Mouse (Mus musculus) lung, embryonic 15.5 days (tissue): ENCODE measurements around the gene Tex22. TPM values are rescaled to one million over a fixed set of nuclear protein-coding genes. Genes with fewer than 3 reads are reported as not detected.

ENCODE experiments used
- ATAC-seq: fragments of 200-750 bp; cut with Nextera tagmentation; 2 replicates; pipeline ENCODE4 v1.8.0; 2017; ENCODE audit warnings: moderate number of reproducible peaks, borderline replicate concordance; ENCODE audit not compliant: low FRiP score, low TSS enrichment; ENCODE audit errors: extremely low read depth
- H3K27ac ChIP-seq: fragments of 300-500 bp; sonication (generic); 2 replicates; pipeline ENCODE4 v1.5.1; 2015; ENCODE audit warnings: moderate library complexity, mild to moderate bottlenecking, inconsistent platforms
- H3K27me3 ChIP-seq: fragments of 300-500 bp; sonication (generic); 2 replicates; pipeline ENCODE4 v1.6.1; 2015; ENCODE audit warnings: inconsistent platforms
- H3K36me3 ChIP-seq: fragments of 300-500 bp; sonication (generic); 2 replicates; pipeline ENCODE4 v1.6.1; 2015; ENCODE audit warnings: inconsistent platforms
- H3K4me1 ChIP-seq: fragments of 300-500 bp; sonication (generic); 2 replicates; pipeline ENCODE4 v1.6.1; 2015; ENCODE audit warnings: inconsistent platforms
- H3K4me2 ChIP-seq: fragments of 300-500 bp; sonication (generic); 2 replicates; pipeline ENCODE4 v1.6.1; 2015; ENCODE audit warnings: inconsistent platforms, mild to moderate bottlenecking, moderate library complexity
- H3K4me3 ChIP-seq: fragments of 300-500 bp; sonication (generic); 2 replicates; pipeline ENCODE4 v1.5.1; 2015; ENCODE audit warnings: mild to moderate bottlenecking, inconsistent platforms
- H3K9ac ChIP-seq: fragments of 300-500 bp; sonication (generic); 2 replicates; pipeline ENCODE4 v1.6.1; 2015; ENCODE audit warnings: inconsistent platforms
- H3K9me3 ChIP-seq: fragments of 300-500 bp; sonication (generic); 2 replicates; pipeline ENCODE4 v1.6.1; 2016; ENCODE audit warnings: inconsistent platforms
- WGBS: fragments of 180-500 bp; shearing (Covaris S2); methylation state at CpG from one replicate; pipeline ENCODE4 v1.1.7; 2015; 5-methylcytosine and 5-hydroxymethylcytosine counted together
- polyA plus RNA-seq: library from polyadenylated mRNA; unstranded; fragments of >200 nt; fragmentation: Nextera tagmentation; extraction: Ambion mirVana; gene quantifications from 2 replicates; pipeline ENCODE4 v1.2.1, GENCODE M21; 2015

The Tex22 gene
- polyA plus RNA-seq, 1 experiment from 2014 or later = not detected

GRCm38 (mm10) chr12:113062201-113062600 is 12.1 kb upstream of the Tex22 start:
- ATAC-seq = no peak
- peaks cover 43% of the 10 kb centered on the region for H3K36me3 ChIP-seq

GRCm38 (mm10) chr12:113063700-113064099 is 10.6 kb upstream of the Tex22 start:
- H3K4me3 ChIP-seq = no peak overlapping the region
- H3K9me3 ChIP-seq = no peaks in the 10 kb centered on the region
- no peak overlapping the region for H3K27ac ChIP-seq
- H3K36me3 ChIP-seq = peaks cover 42% of the 10 kb centered on the region
- ATAC-seq = no peak
- H3K4me2 ChIP-seq = no peak overlapping the region
- no peaks in the 10 kb centered on the region for H3K27me3 ChIP-seq
- H3K4me1 ChIP-seq = no peaks in the 10 kb centered on the region
- WGBS = 83% methylated on average over 7 of the region's 7 CpGs
- no peak overlapping the region for H3K9ac ChIP-seq

More at GRCm38 (mm10) chr12:113062201-113062600, 12.1 kb upstream of the Tex22 start:
- Histone ChIP-seq H3K4me2 (no peak overlapping the region), H3K27me3 (no peaks in the 10 kb centered on the region), H3K9me3 (no peaks in the 10 kb centered on the region), H3K9ac (no peak overlapping the region), H3K4me1 (no peaks in the 10 kb centered on the region), H3K4me3 (no peak overlapping the region), H3K27ac (no peak overlapping the region)
- 82% methylated on average over 10 of the region's 10 CpGs for WGBS

- peaks cover 30% of the 10 kb centered on the region for H3K36me3 ChIP-seq
- H3K9me3 ChIP-seq = no peaks in the 10 kb centered on the region
- H3K9ac ChIP-seq = no peak overlapping the region
- no peak overlapping the region for H3K4me2 ChIP-seq
- H3K27me3 ChIP-seq = no peaks in the 10 kb centered on the region
- no peaks in the 10 kb centered on the region for H3K4me1 ChIP-seq
- H3K4me3 ChIP-seq = no peak overlapping the region
- no peak for ATAC-seq
- H3K27ac ChIP-seq = no peak overlapping the region
- WGBS = 81% methylated on average over 7 of the region's 7 CpGs
These were observed 6.3 kb upstream of the Tex22 start for GRCm38 (mm10) chr12:113068002-113068401.

GRCm38 (mm10) chr12:113069389-113069788 is 4.9 kb upstream of the Tex22 start:
- Histone ChIP-seq H3K4me2 (no peak overlapping the region), H3K36me3 (peaks cover 24% of the 10 kb centered on the region), H3K27ac (no peak overlapping the region), H3K9me3 (no peaks in the 10 kb centered on the region), H3K4me3 (no peak overlapping the region), H3K4me1 (peaks cover 9% of the 10 kb centered on the region), H3K27me3 (no peaks in the 10 kb centered on the region), H3K9ac (no peak overlapping the region)
- WGBS = 92% methylated on average over 6 of the region's 6 CpGs
- ATAC-seq = no peak

GRCm38 (mm10) chr12:113071321-113071720 is 3.0 kb upstream of the Tex22 start:
- H3K27ac ChIP-seq = no peak overlapping the region
- H3K9me3 ChIP-seq = no peaks in the 10 kb centered on the region
- H3K4me3 ChIP-seq = no peak overlapping the region
- H3K27me3 ChIP-seq = no peaks in the 10 kb centered on the region
- no peak overlapping the region for H3K9ac ChIP-seq
- ATAC-seq = no peak
- no peak overlapping the region for H3K4me2 ChIP-seq
- peaks cover 17% of the 10 kb centered on the region for H3K4me1 ChIP-seq
- peaks cover 24% of the 10 kb centered on the region for H3K36me3 ChIP-seq
- 83% methylated on average over 6 of the region's 6 CpGs for WGBS

GRCm38 (mm10) chr12:113071827-113072226 is 2.5 kb upstream of the Tex22 start:
- Histone ChIP-seq H3K4me2 (no peak overlapping the region), H3K4me1 (peaks cover 17% of the 10 kb centered on the region), H3K27ac (no peak overlapping the region), H3K27me3 (no peaks in the 10 kb centered on the region), H3K9me3 (no peaks in the 10 kb centered on the region), H3K36me3 (peaks cover 24% of the 10 kb centered on the region), H3K4me3 (no peak overlapping the region), H3K9ac (no peak overlapping the region)
- WGBS = 72% methylated on average over 6 of the region's 6 CpGs
- no peak for ATAC-seq

GRCm38 (mm10) chr12:113073420-113074328 is 628 bp upstream of the Tex22 start:
- no peaks in the 10 kb centered on the region for H3K9me3 ChIP-seq
- H3K27ac ChIP-seq = peak overlapping the region; percentile 83
- H3K4me1 ChIP-seq = peaks cover 17% of the 10 kb centered on the region
- H3K36me3 ChIP-seq = peaks cover 22% of the 10 kb centered on the region
- H3K4me3 ChIP-seq = peak overlapping the region; percentile 45
- 9% methylated on average over 15 of the region's 15 CpGs for WGBS
- peak; percentile 24; the same call in 1 of the 2 replicates for ATAC-seq
- peak overlapping the region; percentile 50; the same call in 1 of the 2 replicates for H3K9ac ChIP-seq
- H3K4me2 ChIP-seq = peak overlapping the region; percentile 92
- no peaks in the 10 kb centered on the region for H3K27me3 ChIP-seq

- ATAC-seq = peak; percentile 71; the same call in 1 of the 2 replicates
- Histone ChIP-seq H3K27me3 (no peaks in the 10 kb centered on the region), H3K4me1 (peaks cover 17% of the 10 kb centered on the region), H3K4me3 (peak overlapping the region; percentile 45), H3K9ac (no peak overlapping the region), H3K36me3 (peaks cover 15% of the 10 kb centered on the region), H3K4me2 (peak overlapping the region; percentile 92), H3K27ac (0 out of 2 replicates have a peak overlapping the region, but pooled peaks have one; percentile 83), H3K9me3 (no peaks in the 10 kb centered on the region)
- WGBS = 7% methylated on average over 10 of the region's 10 CpGs
These were observed 757 bp downstream of the Tex22 start for GRCm38 (mm10) chr12:113075063-113075454.

- no peak for ATAC-seq
- 56% methylated on average over 6 of the region's 6 CpGs for WGBS
- Histone ChIP-seq H3K27me3 (no peaks in the 10 kb centered on the region), H3K36me3 (peaks cover 11% of the 10 kb centered on the region), H3K9ac (no peak overlapping the region), H3K4me2 (peak overlapping the region; percentile 92; the same call in 1 of the 2 replicates), H3K4me3 (no peak overlapping the region), H3K9me3 (no peaks in the 10 kb centered on the region), H3K4me1 (peaks cover 17% of the 10 kb centered on the region), H3K27ac (no peak overlapping the region)
These were observed 1.2 kb downstream of the Tex22 start for GRCm38 (mm10) chr12:113075486-113075885.

GRCm38 (mm10) chr12:113087276-113087675 is 13.0 kb downstream of the Tex22 start:
- ATAC-seq = no peak
- H3K36me3 ChIP-seq = no peaks in the 10 kb centered on the region
- 50% methylated on average over 3 of the region's 3 CpGs for WGBS
- H3K9me3 ChIP-seq = no peaks in the 10 kb centered on the region
- no peaks in the 10 kb centered on the region for H3K4me1 ChIP-seq
- no peak overlapping the region for H3K9ac ChIP-seq
- no peak overlapping the region for H3K4me2 ChIP-seq
- no peak overlapping the region for H3K4me3 ChIP-seq
- H3K27me3 ChIP-seq = no peaks in the 10 kb centered on the region
- H3K27ac ChIP-seq = no peak overlapping the region

- Histone ChIP-seq H3K4me3 (no peak overlapping the region), H3K9me3 (no peaks in the 10 kb centered on the region), H3K4me2 (no peak overlapping the region), H3K27ac (no peak overlapping the region), H3K9ac (no peak overlapping the region), H3K27me3 (no peaks in the 10 kb centered on the region), H3K36me3 (no peaks in the 10 kb centered on the region), H3K4me1 (no peaks in the 10 kb centered on the region)
- WGBS = 25% methylated on average over 4 of the region's 4 CpGs
- ATAC-seq = no peak
These were observed 13.7 kb downstream of the Tex22 start for GRCm38 (mm10) chr12:113088026-113088425.

- 88% methylated on average over 6 of the region's 6 CpGs for WGBS
- Histone ChIP-seq H3K36me3 (no peaks in the 10 kb centered on the region), H3K27ac (no peak overlapping the region), H3K9ac (no peak overlapping the region), H3K4me2 (no peak overlapping the region), H3K4me3 (no peak overlapping the region), H3K27me3 (no peaks in the 10 kb centered on the region), H3K4me1 (no peaks in the 10 kb centered on the region), H3K9me3 (no peaks in the 10 kb centered on the region)
- ATAC-seq = no peak
These were observed 14.8 kb downstream of the Tex22 start for GRCm38 (mm10) chr12:113089107-113089506.
